Mouse (Mus musculus): ENCODE measurements around the gene Pex11b. TPM values are rescaled to one million over a fixed set of nuclear protein-coding genes. Genes with fewer than 3 reads are reported as not detected.

Gene Pex11b
- polyA plus RNA-seq, 1 experiment from 2014 or later, result 55.0 TPM

- Histone ChIP-seq H3K27ac (peak within 1 kb of the TSS; percentile 77), H3K9ac (peak within 1 kb of the TSS; percentile 74), H3K36me3 (peaks cover 21% of the 10 kb centered on the region), H3K4me1 (peaks cover 18% of the 10 kb centered on the region), H3K27me3 (no peaks in the 10 kb centered on the region), H3K4me2 (replicated peaks) (peak within 1 kb of the TSS; percentile 73), H3K9me3 (no peaks in the 10 kb centered on the region), H3K4me3 (peak within 1 kb of the TSS; percentile 70)
- peak; percentile 92 for ATAC-seq (ENCODE audit: insufficient number of reproducible peaks, insufficient read depth, low FRiP score, low TSS enrichment)
- under 1% methylated on average over 48 of the region's 48 CpGs for WGBS
These were observed 5.2 kb upstream of the Pex11b start, which contains the start of gene Rbm8a for GRCm38 (mm10) chr3:96629729-96630600. Rbm8a (plus strand) TSS chr3:96629933.

- no peaks in the 10 kb centered on the region for H3K9me3 ChIP-seq
- no peak overlapping the region for H3K4me2 ChIP-seq (replicated peaks)
- H3K36me3 ChIP-seq, result peaks cover 15% of the 10 kb centered on the region
- H3K4me1 ChIP-seq, result peaks cover 27% of the 10 kb centered on the region
- no peak overlapping the region for H3K9ac ChIP-seq
- no peak overlapping the region for H3K27ac ChIP-seq
- no peak for ATAC-seq (ENCODE audit: insufficient number of reproducible peaks, insufficient read depth, low FRiP score, low TSS enrichment)
- no peaks in the 10 kb centered on the region for H3K27me3 ChIP-seq
- no peak overlapping the region for H3K4me3 ChIP-seq
These were observed 3.1 kb upstream of the Pex11b start for GRCm38 (mm10) chr3:96632058-96632457.

GRCm38 (mm10) chr3:96634015-96634414 is 1.2 kb upstream of the Pex11b start:
- H3K36me3 ChIP-seq, result peaks cover 32% of the 10 kb centered on the region
- no peak for ATAC-seq (ENCODE audit: insufficient number of reproducible peaks, insufficient read depth, low FRiP score, low TSS enrichment)
- H3K4me1 ChIP-seq, result peaks cover 22% of the 10 kb centered on the region
- no peak overlapping the region for H3K9ac ChIP-seq
- WGBS, result 77% methylated on average over 1 of the region's 1 CpGs
- H3K4me3 ChIP-seq, result no peak overlapping the region
- H3K27me3 ChIP-seq, result no peaks in the 10 kb centered on the region
- no peaks in the 10 kb centered on the region for H3K9me3 ChIP-seq
- H3K27ac ChIP-seq, result no peak overlapping the region
- no peak overlapping the region for H3K4me2 ChIP-seq (replicated peaks)

GRCm38 (mm10) chr3:96635906-96636305 is 730 bp downstream of the Pex11b start:
- Histone ChIP-seq H3K27me3 (no peaks in the 10 kb centered on the region), H3K4me3 (peak overlapping the region; percentile 91), H3K4me1 (peaks cover 17% of the 10 kb centered on the region), H3K27ac (peak overlapping the region; percentile 91), H3K9ac (peak overlapping the region; percentile 98), H3K4me2 (replicated peaks) (peak overlapping the region; percentile 60), H3K9me3 (no peaks in the 10 kb centered on the region), H3K36me3 (peaks cover 45% of the 10 kb centered on the region)
- 8% methylated on average over 15 of the region's 15 CpGs for WGBS
- ATAC-seq (ENCODE audit: insufficient number of reproducible peaks, insufficient read depth, low FRiP score, low TSS enrichment), result no peak

- WGBS, result 66% methylated on average over 11 of the region's 11 CpGs
- Histone ChIP-seq H3K9ac (peak overlapping the region; percentile 98), H3K4me1 (peaks cover 12% of the 10 kb centered on the region), H3K36me3 (peaks cover 51% of the 10 kb centered on the region), H3K27ac (no peak overlapping the region), H3K9me3 (no peaks in the 10 kb centered on the region), H3K4me3 (peak overlapping the region; percentile 91), H3K4me2 (replicated peaks) (peak overlapping the region; percentile 60), H3K27me3 (no peaks in the 10 kb centered on the region)
- ATAC-seq (ENCODE audit: insufficient number of reproducible peaks, insufficient read depth, low FRiP score, low TSS enrichment), result no peak
These were observed 1.3 kb downstream of the Pex11b start for GRCm38 (mm10) chr3:96636448-96636847.

- Histone ChIP-seq H3K9me3 (no peaks in the 10 kb centered on the region), H3K9ac (no peak overlapping the region), H3K36me3 (peaks cover 50% of the 10 kb centered on the region), H3K27ac (no peak overlapping the region), H3K4me2 (replicated peaks) (no peak overlapping the region), H3K27me3 (no peaks in the 10 kb centered on the region), H3K4me1 (peaks cover 12% of the 10 kb centered on the region), H3K4me3 (no peak overlapping the region)
- no peak for ATAC-seq (ENCODE audit: insufficient number of reproducible peaks, insufficient read depth, low FRiP score, low TSS enrichment)
- WGBS, result 71% methylated on average over 1 of the region's 1 CpGs
These were observed 4.0 kb downstream of the Pex11b start for GRCm38 (mm10) chr3:96639219-96639618.

- H3K9ac ChIP-seq, result no peak within 1 kb of the TSS
- H3K4me3 ChIP-seq, result no peak within 1 kb of the TSS
- WGBS, result 65% methylated on average over 7 of the region's 7 CpGs
- no peaks in the 10 kb centered on the region for H3K4me1 ChIP-seq
- no peak within 1 kb of the TSS for H3K4me2 ChIP-seq (replicated peaks)
- ATAC-seq (ENCODE audit: insufficient number of reproducible peaks, insufficient read depth, low FRiP score, low TSS enrichment), result 0 out of 2 replicates have a peak, but pooled peaks have one; percentile 52
- H3K36me3 ChIP-seq, result peaks cover 29% of the 10 kb centered on the region
- H3K27me3 ChIP-seq, result no peaks in the 10 kb centered on the region
- no peak within 1 kb of the TSS for H3K27ac ChIP-seq
- no peaks in the 10 kb centered on the region for H3K9me3 ChIP-seq
These were observed 10.0 kb downstream of the Pex11b start, which contains the start of gene Itga10 for GRCm38 (mm10) chr3:96645018-96645649. Itga10 (plus strand) TSS chr3:96645584.

GRCm38 (mm10) chr3:96647365-96647764 is 12.2 kb downstream of the Pex11b start:
- no peaks in the 10 kb centered on the region for H3K27me3 ChIP-seq
- H3K9me3 ChIP-seq, result no peaks in the 10 kb centered on the region
- no peak overlapping the region for H3K27ac ChIP-seq
- no peak overlapping the region for H3K4me2 ChIP-seq (replicated peaks)
- no peak overlapping the region for H3K9ac ChIP-seq
- no peaks in the 10 kb centered on the region for H3K4me1 ChIP-seq
- no peak overlapping the region for H3K4me3 ChIP-seq
- H3K36me3 ChIP-seq, result peaks cover 22% of the 10 kb centered on the region
- ATAC-seq (ENCODE audit: insufficient number of reproducible peaks, insufficient read depth, low FRiP score, low TSS enrichment), result no peak
- 70% methylated on average over 3 of the region's 3 CpGs for WGBS

GRCm38 (mm10) chr3:96660901-96661300 is 25.7 kb downstream of the Pex11b start:
- 93% methylated on average over 2 of the region's 2 CpGs for WGBS
- Histone ChIP-seq H3K4me2 (replicated peaks) (no peak overlapping the region), H3K9me3 (no peaks in the 10 kb centered on the region), H3K27ac (no peak overlapping the region), H3K36me3 (peaks cover 4% of the 10 kb centered on the region; the same call in 1 of the 2 replicates), H3K27me3 (no peaks in the 10 kb centered on the region), H3K9ac (no peak overlapping the region), H3K4me1 (peaks cover 17% of the 10 kb centered on the region), H3K4me3 (no peak overlapping the region)
- no peak for ATAC-seq (ENCODE audit: insufficient number of reproducible peaks, insufficient read depth, low FRiP score, low TSS enrichment)

- WGBS, result 45% methylated on average over 8 of the region's 8 CpGs
- peak overlapping the region; percentile 51 for H3K4me2 ChIP-seq (replicated peaks)
- H3K4me3 ChIP-seq, result peak overlapping the region; percentile 19; the same call in 1 of the 2 replicates
- H3K36me3 ChIP-seq, result no peaks in the 10 kb centered on the region
- peak overlapping the region; percentile 82 for H3K27ac ChIP-seq
- H3K9me3 ChIP-seq, result no peaks in the 10 kb centered on the region
- no peak for ATAC-seq (ENCODE audit: insufficient number of reproducible peaks, insufficient read depth, low FRiP score, low TSS enrichment)
- H3K4me1 ChIP-seq, result peaks cover 17% of the 10 kb centered on the region
- 0 out of 2 replicates have a peak overlapping the region, but pooled peaks have one; percentile 15 for H3K9ac ChIP-seq
- no peaks in the 10 kb centered on the region for H3K27me3 ChIP-seq
These were observed 27.6 kb downstream of the Pex11b start for GRCm38 (mm10) chr3:96662731-96663316.

- Histone ChIP-seq H3K4me2 (replicated peaks) (peak overlapping the region; percentile 51), H3K4me1 (peaks cover 17% of the 10 kb centered on the region), H3K27me3 (no peaks in the 10 kb centered on the region), H3K36me3 (no peaks in the 10 kb centered on the region), H3K9me3 (no peaks in the 10 kb centered on the region), H3K9ac (peak overlapping the region; percentile 45; the same call in 1 of the 2 replicates), H3K27ac (peak overlapping the region; percentile 82), H3K4me3 (peak overlapping the region; percentile 19)
- 7% methylated on average over 18 of the region's 18 CpGs for WGBS
- ATAC-seq (ENCODE audit: insufficient number of reproducible peaks, insufficient read depth, low FRiP score, low TSS enrichment), result peak; percentile 91
These were observed 28.5 kb downstream of the Pex11b start for GRCm38 (mm10) chr3:96663432-96664239.
